Mouse (Mus musculus) monocyte, adult 5-6 weeks (primary cell): ENCODE results near the gene Gm11077. TPM values are rescaled to one million over a fixed set of nuclear protein-coding genes. Genes with fewer than 3 reads are reported as not detected.

Experiments used
- total RNA-seq: library from RNA; stranded (forward); fragments of 200-1000, 200-491, 200-594 nt; gene quantifications from 3 replicates; pipeline ENCODE4 v1.2.3, GENCODE M21; 2017

The Gm11077 gene
- total RNA-seq, 1 experiment from 2014 or later = not detected

Other genes starting within 250 kb of the Gm11077 start
- gene Aebp2, start 106.6 kb upstream of the Gm11077 start, total RNA-seq = 58.7 to 97.9 TPM (median 72.9 TPM) in 3 replicates